Mouse (Mus musculus) T-helper 1 cell (primary cell): Measurements from ENCODE around the gene Zfp523.

Source experiments
- in situ Hi-C: fragments of 300-600 bp; cut with MboI, MseI; formaldehyde crosslinking; loops from one replicate; pipeline ENCODE4 v1.15.1; 2025; ENCODE audit warnings: high pct_unique_total_duplicates

Zfp523 gene

GRCm38 (mm10) chr17:28176775-28177539, at the start of gene Zfp523:
Gene Zfp523, plus strand, starts transcription at chr17:28177129.
- in situ Hi-C loops, result no loop called here

- in situ Hi-C loops, result no loop called here
Observed at GRCm38 (mm10) chr17:28129796-28130195, 47.1 kb upstream of the Zfp523 start.

GRCm38 (mm10) chr17:28130391-28131125, 46.4 kb upstream of the Zfp523 start:
- in situ Hi-C loops, result no loop called here

GRCm38 (mm10) chr17:28131156-28131555, 45.8 kb upstream of the Zfp523 start:
- in situ Hi-C loops, result no loop called here

- in situ Hi-C loops, result no loop called here
Observed at GRCm38 (mm10) chr17:28133193-28133592, 43.7 kb upstream of the Zfp523 start.

- in situ Hi-C loops, result no loop called here
Observed at GRCm38 (mm10) chr17:28135496-28135895, 41.4 kb upstream of the Zfp523 start.

GRCm38 (mm10) chr17:28136266-28136665, 40.7 kb upstream of the Zfp523 start:
- in situ Hi-C loops, result no loop called here

- in situ Hi-C loops, result no loop called here
Observed at GRCm38 (mm10) chr17:28138013-28138412, 38.9 kb upstream of the Zfp523 start.

- in situ Hi-C loops, result no loop called here
Observed at GRCm38 (mm10) chr17:28138685-28139084, 38.2 kb upstream of the Zfp523 start.

GRCm38 (mm10) chr17:28140431-28141204, 36.3 kb upstream of the Zfp523 start:
- in situ Hi-C loops, result no loop called here

GRCm38 (mm10) chr17:28141205-28141650, 35.7 kb upstream of the Zfp523 start:
- in situ Hi-C loops, result no loop called here

- in situ Hi-C loops, result no loop called here
Observed at GRCm38 (mm10) chr17:28141771-28142699, 34.9 kb upstream of the Zfp523 start, which contains the start of gene Scube3. Gene Scube3, plus strand, starts transcription at chr17:28142141.

- in situ Hi-C loops, result no loop called here
Observed at GRCm38 (mm10) chr17:28142700-28143610, 34.0 kb upstream of the Zfp523 start.

- in situ Hi-C loops, result no loop called here
Observed at GRCm38 (mm10) chr17:28143751-28144150, 33.2 kb upstream of the Zfp523 start.

GRCm38 (mm10) chr17:28144241-28144640, 32.7 kb upstream of the Zfp523 start:
- in situ Hi-C loops, result no loop called here

GRCm38 (mm10) chr17:28148288-28148687, 28.6 kb upstream of the Zfp523 start:
- in situ Hi-C loops, result no loop called here

- in situ Hi-C loops, result no loop called here
Observed at GRCm38 (mm10) chr17:28149734-28150133, 27.2 kb upstream of the Zfp523 start.

- in situ Hi-C loops, result no loop called here
Observed at GRCm38 (mm10) chr17:28150456-28150855, 26.5 kb upstream of the Zfp523 start.

- in situ Hi-C loops, result no loop called here
Observed at GRCm38 (mm10) chr17:28153095-28153494, 23.8 kb upstream of the Zfp523 start.

- in situ Hi-C loops, result no loop called here
Observed at GRCm38 (mm10) chr17:28154970-28155369, 22.0 kb upstream of the Zfp523 start.
